Mouse (Mus musculus): ENCODE results near the gene Triap1. TPM values are rescaled to one million over a fixed set of nuclear protein-coding genes. Genes with fewer than 3 reads are reported as not detected.
"Not testable (repeated sequence)": the region's sequence is repeated elsewhere in the genome, so short reads cannot be mapped to it uniquely, and the experiment has no call there.

Triap1 gene
- 51.0 and 53.7 TPM in 2 replicates for polyA plus RNA-seq (2015; fragmentation: Nextera tagmentation; extraction: Ambion mirVana)

DNA sequence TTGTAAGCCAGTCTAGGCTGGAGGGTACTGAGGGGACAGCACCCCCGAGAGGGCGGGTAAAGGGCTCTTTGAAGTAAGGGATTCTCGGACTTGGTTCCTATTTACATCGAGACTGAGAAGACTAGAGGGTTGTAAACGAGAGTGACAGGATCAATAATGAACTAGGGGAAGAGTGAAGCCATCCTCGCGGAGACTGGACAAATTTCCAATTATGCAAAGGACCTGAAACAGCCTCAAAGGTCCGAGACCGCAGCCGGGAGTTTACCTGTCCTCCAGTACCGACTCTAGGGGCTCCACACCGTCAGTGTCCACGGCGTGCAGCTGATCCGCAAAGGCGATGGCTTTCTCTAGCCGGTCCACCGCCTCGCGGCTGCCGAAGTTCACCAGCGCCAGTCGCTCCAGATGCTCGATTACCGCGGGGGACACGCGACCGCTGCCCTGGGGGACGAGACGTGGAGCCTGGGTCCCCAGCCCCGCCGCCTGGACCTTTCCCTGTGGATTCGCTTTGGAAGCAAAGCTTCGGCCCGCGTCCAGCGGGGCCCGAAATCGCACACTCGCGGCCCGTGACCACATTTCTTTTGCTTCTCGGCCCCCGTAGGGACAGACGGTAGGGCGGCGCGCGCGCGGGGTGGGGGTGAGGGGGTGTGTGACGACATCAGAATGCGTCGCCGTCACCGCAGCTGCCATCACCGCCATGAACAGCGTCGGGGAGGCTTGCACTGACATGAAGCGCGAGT, at the start of gene Triap1, which contains the start of gene Gatc:
Gene Triap1 (plus strand): TSS at position 649 of the 737 bp plus-strand sequence.
Gene Gatc (minus strand): TSS at position 602 of the 737 bp plus-strand sequence.
- peak within 1 kb of the TSS; percentile 91 for H3K27ac ChIP-seq (replicated peaks)
- peak within 1 kb of the TSS; percentile 90 for H3K9ac ChIP-seq
- H3K27me3 ChIP-seq, result no peaks in the 10 kb centered on the region
- H3K9me3 ChIP-seq, result no peaks in the 10 kb centered on the region
- H3K4me2 ChIP-seq, result peak within 1 kb of the TSS; percentile 88
- peaks cover 38% of the 10 kb centered on the region for H3K36me3 ChIP-seq
- WGBS, result under 1% methylated on average over 61 of the region's 62 CpGs
- ATAC-seq (ENCODE audit: low FRiP score, low read depth), result peak; percentile 90
- H3K4me3 ChIP-seq, result peak within 1 kb of the TSS; percentile 95
- H3K4me1 ChIP-seq (replicated peaks), result peaks cover 23% of the 10 kb centered on the region

DNA sequence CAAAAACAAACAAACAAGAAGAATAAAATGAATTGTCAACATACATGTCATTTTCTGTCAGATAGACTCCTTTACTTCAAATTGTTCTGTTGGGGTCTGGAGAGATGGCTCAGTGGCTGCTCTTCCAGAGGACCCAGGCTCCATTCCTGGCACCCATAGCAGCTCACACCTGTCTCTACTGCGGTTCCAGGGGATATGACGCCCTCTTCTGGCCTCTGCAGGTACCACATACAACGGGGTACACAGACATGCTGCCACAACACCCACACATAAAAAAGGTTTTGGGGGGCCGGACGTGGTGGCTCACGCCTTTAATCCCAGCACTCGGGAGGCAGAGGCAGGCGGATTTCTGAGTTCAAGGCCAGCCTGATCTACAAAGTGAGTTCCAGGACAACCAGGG, 46.9 kb upstream of the Triap1 start:
- Histone ChIP-seq H3K9ac (no peak overlapping the region), H3K27ac (replicated peaks) (no peak overlapping the region), H3K4me1 (replicated peaks) (peaks cover 18% of the 10 kb centered on the region), H3K4me2 (no peak overlapping the region), H3K9me3 (no peaks in the 10 kb centered on the region), H3K4me3 (no peak overlapping the region), H3K36me3 (peaks cover 62% of the 10 kb centered on the region), H3K27me3 (no peaks in the 10 kb centered on the region)
- ATAC-seq (ENCODE audit: low FRiP score, low read depth), result no peak
- WGBS, result 92% methylated on average over 8 of the region's 8 CpGs

- no peak for ATAC-seq (ENCODE audit: low FRiP score, low read depth)
- Histone ChIP-seq H3K9ac (no peak overlapping the region), H3K27me3 (no peaks in the 10 kb centered on the region), H3K4me1 (replicated peaks) (peaks cover 23% of the 10 kb centered on the region), H3K4me2 (no peak overlapping the region), H3K27ac (replicated peaks) (no peak overlapping the region), H3K4me3 (no peak overlapping the region), H3K36me3 (peaks cover 52% of the 10 kb centered on the region), H3K9me3 (no peaks in the 10 kb centered on the region)
- WGBS, result 87% methylated on average over 10 of the region's 10 CpGs
Observed at GRCm38 (mm10) chr5:115296347-115296746, 44.7 kb upstream of the Triap1 start.

- peak; percentile 56 for ATAC-seq (ENCODE audit: low FRiP score, low read depth)
- H3K27me3 ChIP-seq, result no peaks in the 10 kb centered on the region
- peak overlapping the region; percentile 92 for H3K9ac ChIP-seq
- H3K27ac ChIP-seq (replicated peaks), result peak overlapping the region; percentile 93
- peaks cover 31% of the 10 kb centered on the region for H3K4me1 ChIP-seq (replicated peaks)
- no peaks in the 10 kb centered on the region for H3K9me3 ChIP-seq
- H3K4me2 ChIP-seq, result peak overlapping the region; percentile 63
- peaks cover 30% of the 10 kb centered on the region for H3K36me3 ChIP-seq
- WGBS, result under 1% methylated on average over 45 of the region's 46 CpGs
- peak overlapping the region; percentile 89 for H3K4me3 ChIP-seq
Observed at GRCm38 (mm10) chr5:115300035-115300744, 40.8 kb upstream of the Triap1 start.

- Histone ChIP-seq H3K27me3 (no peaks in the 10 kb centered on the region), H3K27ac (replicated peaks) (peak within 1 kb of the TSS; percentile 93), H3K36me3 (peaks cover 23% of the 10 kb centered on the region), H3K9me3 (no peaks in the 10 kb centered on the region), H3K4me2 (peak within 1 kb of the TSS; percentile 63), H3K4me1 (replicated peaks) (peaks cover 31% of the 10 kb centered on the region), H3K4me3 (peak within 1 kb of the TSS; percentile 89), H3K9ac (peak within 1 kb of the TSS; percentile 92)
- under 1% methylated on average over 66 of the region's 66 CpGs for WGBS
- ATAC-seq (ENCODE audit: low FRiP score, low read depth), result peak; percentile 98
Observed at GRCm38 (mm10) chr5:115300792-115301614, 40.0 kb upstream of the Triap1 start, which contains the start of gene Dynll1. TSS of gene Dynll1 (minus strand) at chr5:115300999.

- 29% methylated on average over 13 of the region's 13 CpGs for WGBS
- Histone ChIP-seq H3K9me3 (no peaks in the 10 kb centered on the region), H3K4me3 (peak overlapping the region; percentile 89), H3K27ac (replicated peaks) (peak overlapping the region; percentile 57), H3K27me3 (no peaks in the 10 kb centered on the region), H3K9ac (peak overlapping the region; percentile 42), H3K36me3 (peaks cover 17% of the 10 kb centered on the region), H3K4me2 (peak overlapping the region; percentile 63), H3K4me1 (replicated peaks) (peaks cover 31% of the 10 kb centered on the region)
- ATAC-seq (ENCODE audit: low FRiP score, low read depth), result no peak
Observed at GRCm38 (mm10) chr5:115301615-115302014, 39.4 kb upstream of the Triap1 start.

DNA sequence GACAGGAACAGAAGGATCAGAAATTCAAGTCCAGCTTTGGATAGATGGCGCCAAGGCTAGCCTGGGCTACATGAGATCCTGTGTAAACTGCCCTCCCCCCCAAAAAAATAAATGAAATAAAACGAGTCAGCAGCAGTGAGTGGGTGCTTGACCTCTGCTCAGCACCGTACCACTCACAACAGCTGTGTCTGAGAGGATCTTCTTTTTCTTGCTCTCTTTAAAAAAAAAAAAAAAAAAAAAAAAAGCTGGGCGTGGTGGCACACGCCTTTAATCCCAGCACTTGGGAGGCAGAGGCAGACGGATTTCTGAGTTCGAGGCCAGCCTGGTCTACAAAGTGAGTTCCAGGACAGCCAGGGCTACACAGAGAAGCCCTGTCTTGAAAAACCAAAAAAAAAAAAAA, 38.8 kb upstream of the Triap1 start:
- peaks cover 30% of the 10 kb centered on the region for H3K4me1 ChIP-seq (replicated peaks)
- H3K4me3 ChIP-seq, result peak overlapping the region; percentile 89; the same call in 1 of the 2 replicates
- peak overlapping the region; percentile 63 for H3K4me2 ChIP-seq
- not testable (repeated sequence) for ATAC-seq (ENCODE audit: low FRiP score, low read depth); H3K9me3 ChIP-seq; H3K27me3 ChIP-seq; H3K9ac ChIP-seq; H3K27ac ChIP-seq (replicated peaks)
- peaks cover 13% of the 10 kb centered on the region for H3K36me3 ChIP-seq
- 86% methylated on average over 6 of the region's 7 CpGs for WGBS

- no peak overlapping the region for H3K9ac ChIP-seq
- H3K4me3 ChIP-seq, result no peak overlapping the region
- no peak overlapping the region for H3K4me2 ChIP-seq
- no peak overlapping the region for H3K27ac ChIP-seq (replicated peaks)
- WGBS, result 90% methylated on average over 4 of the region's 4 CpGs
- H3K9me3 ChIP-seq, result no peaks in the 10 kb centered on the region
- no peak for ATAC-seq (ENCODE audit: low FRiP score, low read depth)
- no peaks in the 10 kb centered on the region for H3K27me3 ChIP-seq
- peaks cover 8% of the 10 kb centered on the region for H3K4me1 ChIP-seq (replicated peaks)
- H3K36me3 ChIP-seq, result no peaks in the 10 kb centered on the region
Observed at GRCm38 (mm10) chr5:115312354-115312753, 28.7 kb upstream of the Triap1 start.

DNA sequence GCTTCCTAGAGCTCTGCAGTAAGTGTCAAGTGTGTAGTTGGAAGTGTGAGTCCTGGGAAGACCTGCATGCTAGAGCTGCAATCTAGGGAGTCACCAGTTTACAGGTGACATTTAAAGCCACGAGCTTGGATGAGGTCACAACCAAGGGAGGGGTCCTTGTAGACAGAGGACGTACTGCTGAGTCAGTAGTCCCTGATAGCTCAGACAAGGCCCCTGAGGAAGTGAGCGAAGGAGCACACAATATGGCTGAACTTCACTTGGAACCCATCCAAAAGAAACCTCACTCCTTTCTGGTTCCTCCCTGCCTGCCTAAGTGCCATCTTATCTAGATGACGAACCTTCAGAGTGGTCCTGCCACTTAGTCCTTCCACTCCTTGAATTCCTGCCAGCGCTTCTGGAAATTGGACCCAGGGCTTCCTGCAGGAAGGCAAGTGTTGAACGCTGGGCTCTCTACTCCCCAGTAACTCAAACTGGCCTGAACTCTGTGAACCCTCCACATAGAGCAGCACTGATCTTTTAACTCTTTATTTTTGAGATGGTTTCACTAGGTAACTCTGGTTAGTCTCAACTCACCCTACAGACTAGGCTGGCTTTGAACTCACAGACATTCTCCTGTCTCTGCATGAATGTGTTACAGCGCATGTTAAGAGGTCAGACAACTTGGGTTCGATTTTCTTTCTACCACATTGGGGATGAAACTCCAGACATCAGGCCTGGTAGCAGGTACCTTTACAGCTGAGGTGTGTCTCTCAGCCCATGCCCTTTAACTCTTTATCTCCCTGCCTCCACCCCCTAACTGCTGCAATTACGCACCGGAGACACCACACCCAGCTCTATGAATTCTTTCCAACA, 28.0 kb upstream of the Triap1 start:
- WGBS, result 81% methylated on average over 10 of the region's 10 CpGs
- peaks cover 15% of the 10 kb centered on the region for H3K4me1 ChIP-seq (replicated peaks)
- no peaks in the 10 kb centered on the region for H3K9me3 ChIP-seq
- no peak overlapping the region for H3K4me3 ChIP-seq
- no peak overlapping the region for H3K27ac ChIP-seq (replicated peaks)
- H3K4me2 ChIP-seq, result no peak overlapping the region
- H3K27me3 ChIP-seq, result no peaks in the 10 kb centered on the region
- H3K9ac ChIP-seq, result no peak overlapping the region
- ATAC-seq (ENCODE audit: low FRiP score, low read depth), result no peak
- no peaks in the 10 kb centered on the region for H3K36me3 ChIP-seq

DNA sequence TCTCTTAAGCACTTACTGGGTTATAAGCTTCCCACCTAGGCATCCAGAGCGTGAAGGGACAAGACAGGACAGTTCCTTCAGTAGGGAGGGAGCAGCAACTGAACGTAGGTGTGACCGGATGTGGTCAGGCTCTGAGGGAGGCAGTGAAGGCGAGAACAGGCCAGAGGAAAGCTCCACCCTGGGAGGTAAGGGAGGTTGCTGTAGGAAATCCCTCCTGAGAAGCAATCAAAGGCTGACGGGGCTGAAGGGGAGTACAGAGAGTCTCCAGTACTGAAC, 27.4 kb upstream of the Triap1 start:
- ATAC-seq (ENCODE audit: low FRiP score, low read depth), result no peak
- H3K4me1 ChIP-seq (replicated peaks), result peaks cover 20% of the 10 kb centered on the region
- H3K36me3 ChIP-seq, result no peaks in the 10 kb centered on the region
- no peak overlapping the region for H3K4me3 ChIP-seq
- H3K27me3 ChIP-seq, result no peaks in the 10 kb centered on the region
- H3K4me2 ChIP-seq, result no peak overlapping the region
- H3K9ac ChIP-seq, result no peak overlapping the region
- H3K9me3 ChIP-seq, result no peaks in the 10 kb centered on the region
- WGBS, result 50% methylated on average over 5 of the region's 5 CpGs
- H3K27ac ChIP-seq (replicated peaks), result no peak overlapping the region

DNA sequence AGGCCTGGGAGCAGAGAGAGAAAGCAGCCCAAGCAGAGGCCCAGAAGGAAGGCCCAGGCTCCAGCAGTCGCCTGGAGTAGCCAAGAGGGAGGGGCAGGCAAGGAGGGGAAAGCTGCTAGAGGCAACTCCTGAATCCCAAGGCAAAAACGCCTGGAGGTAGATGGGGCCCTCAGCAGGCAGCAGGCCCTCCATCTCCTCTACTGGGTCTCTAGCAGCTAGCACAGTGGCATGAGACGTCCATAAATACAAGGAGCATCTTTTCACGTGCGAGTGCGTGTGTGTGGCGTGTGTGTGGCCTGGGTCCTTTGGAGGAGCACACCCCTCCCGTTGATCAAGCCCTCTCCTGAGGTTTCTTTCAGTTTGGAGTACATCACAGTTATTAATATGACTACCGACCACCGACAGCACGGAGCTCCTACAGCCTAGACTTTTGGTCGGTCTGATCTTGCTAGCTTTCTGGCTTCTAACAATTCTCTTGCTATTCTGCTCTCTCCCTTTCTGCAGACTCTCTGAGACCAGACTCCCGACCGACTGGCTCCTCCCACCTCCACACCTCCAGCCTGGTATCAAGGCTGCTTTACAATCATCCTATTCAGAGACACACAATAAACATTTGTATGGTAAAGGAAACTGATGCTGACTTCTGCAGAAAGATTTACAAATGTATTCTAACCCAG, 23.9 kb upstream of the Triap1 start:
- peaks cover 32% of the 10 kb centered on the region for H3K4me1 ChIP-seq (replicated peaks)
- H3K4me2 ChIP-seq, result peak overlapping the region; percentile 1
- H3K36me3 ChIP-seq, result no peaks in the 10 kb centered on the region
- H3K27me3 ChIP-seq, result no peaks in the 10 kb centered on the region
- no peak for ATAC-seq (ENCODE audit: low FRiP score, low read depth)
- no peaks in the 10 kb centered on the region for H3K9me3 ChIP-seq
- WGBS, result 6% methylated on average over 14 of the region's 14 CpGs
- 0 out of 2 replicates have a peak overlapping the region, but pooled peaks have one; percentile 14 for H3K9ac ChIP-seq
- no peak overlapping the region for H3K4me3 ChIP-seq
- H3K27ac ChIP-seq (replicated peaks), result peak overlapping the region; percentile 52
